Mouse (Mus musculus) C2C12 (cell line): ENCODE measurements around the gene Cyp27a1. TPM values are rescaled to one million over a fixed set of nuclear protein-coding genes. Genes with fewer than 3 reads are reported as not detected.

ENCODE experiments used
- H3K27me3 ChIP-seq: one replicate; pipeline ENCODE4 v1.6.1; 2011; ENCODE audit not compliant: control insufficient read depth, insufficient read depth, insufficient read length
- H3K36me3 ChIP-seq: one replicate; pipeline ENCODE4 v1.6.1; 2011; ENCODE audit not compliant: control insufficient read depth, insufficient read depth
- H3K4me3 ChIP-seq: one replicate; pipeline ENCODE4 v1.5.1; 2011; ENCODE audit warnings: mild to moderate bottlenecking, control low read depth; ENCODE audit not compliant: poor library complexity, insufficient read depth, severe bottlenecking
- H3K79me2 ChIP-seq: one replicate; pipeline ENCODE4 v1.6.1; 2011; ENCODE audit not compliant: control insufficient read depth, insufficient read depth
- H3K79me3 ChIP-seq: one replicate; pipeline ENCODE4 v1.6.1; 2011; ENCODE audit warnings: low read depth, control low read depth
- H3ac ChIP-seq: one replicate; pipeline ENCODE3; 2011; ENCODE audit warnings: low read depth; ENCODE audit not compliant: control insufficient read depth, insufficient read length
- CEBPB ChIP-seq: IDR thresholded peaks from one replicate; pipeline ENCODE4 v1.6.1; 2011; ENCODE audit warnings: low read depth, mild to moderate bottlenecking, control low read depth, moderate library complexity
- CTCF ChIP-seq: IDR thresholded peaks from one replicate; pipeline ENCODE4 v1.5.1; 2011; ENCODE audit not compliant: control insufficient read depth, insufficient read depth, insufficient read length
- FOSL1 ChIP-seq: IDR thresholded peaks from one replicate; pipeline ENCODE4 v1.8.0; 2011; ENCODE audit warnings: mild to moderate bottlenecking, low read length; ENCODE audit not compliant: poor library complexity, insufficient read depth, severe bottlenecking
- MAX ChIP-seq: IDR thresholded peaks from one replicate; pipeline ENCODE4 v1.6.1; 2011; ENCODE audit warnings: mild to moderate bottlenecking, control low read depth
- MYOD1 ChIP-seq: IDR thresholded peaks from one replicate; pipeline ENCODE4 v1.6.1; 2011; ENCODE audit warnings: low read depth; ENCODE audit not compliant: control insufficient read depth, insufficient read length
- MYOG ChIP-seq: IDR thresholded peaks from one replicate; pipeline ENCODE4 v1.6.1; 2011; ENCODE audit not compliant: control insufficient read depth, insufficient read length; ENCODE audit errors: extremely low read depth
- USF1 ChIP-seq: IDR thresholded peaks from one replicate; pipeline ENCODE4 v1.6.1; 2011; ENCODE audit warnings: low read depth, mild to moderate bottlenecking, control low read depth, moderate library complexity
- polyA plus RNA-seq: library from polyadenylated mRNA; unstranded; fragments of >200 nt; fragmentation: generic; extraction: Trizol; gene quantifications from one replicate; pipeline ENCODE4 v1.2.1, GENCODE M21; 2012; ENCODE audit warnings: missing spikeins

The Cyp27a1 gene
- polyA plus RNA-seq, 1 experiment = 0.05 TPM

DNA sequence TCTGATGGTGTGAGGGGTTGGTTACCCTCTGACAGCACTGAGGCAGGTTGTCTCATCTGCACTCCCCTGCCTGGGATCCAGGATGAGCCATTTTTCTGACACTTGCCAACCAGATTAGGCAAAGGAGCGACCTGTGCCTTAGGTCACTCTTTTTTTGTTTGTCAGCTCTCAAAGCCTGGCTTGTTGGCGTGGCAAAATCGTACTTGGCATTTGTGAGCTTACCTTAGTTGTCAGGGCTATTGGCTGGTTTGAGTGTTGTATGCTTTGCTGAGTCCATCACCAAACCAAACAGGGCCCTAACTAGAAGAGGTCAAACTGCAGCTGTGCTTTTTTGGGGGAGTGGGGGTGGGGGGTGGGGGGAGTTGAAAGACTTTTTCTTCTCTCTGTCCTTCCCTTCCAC is 5.9 kb downstream of the Cyp27a1 start:
- H3K27me3 ChIP-seq = no peaks in the 10 kb centered on the region
- TF ChIP-seq MYOD1 (no peak), MYOG (no peak), USF1 (no peak), MAX (no peak), CEBPB (no peak), FOSL1 (no peak)
- no peak overlapping the region for H3ac ChIP-seq
- H3K79me3 ChIP-seq = no peaks in the 10 kb centered on the region
- no peaks in the 10 kb centered on the region for H3K36me3 ChIP-seq
- no peaks in the 10 kb centered on the region for H3K79me2 ChIP-seq
- no peak overlapping the region for H3K4me3 ChIP-seq

DNA sequence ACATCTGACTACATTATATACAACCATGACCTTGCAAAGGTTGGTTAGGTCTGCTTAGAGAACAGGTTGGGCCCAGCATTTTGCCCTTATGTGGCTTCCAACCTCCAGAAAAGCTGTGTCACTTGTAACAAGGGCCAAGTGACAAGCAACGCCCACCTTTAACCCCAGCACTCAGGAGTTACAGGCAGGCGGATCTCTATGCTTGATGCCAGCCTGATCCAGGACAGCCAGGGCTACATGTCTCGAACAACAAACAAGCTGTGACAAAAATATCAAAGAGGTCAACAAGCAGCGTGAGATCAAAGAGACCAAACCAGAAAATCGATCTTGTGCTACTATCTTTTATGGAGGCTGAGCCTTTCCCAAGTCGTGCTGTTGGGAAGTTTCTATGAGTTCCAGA is 8.3 kb downstream of the Cyp27a1 start:
- Histone ChIP-seq H3K4me3 (no peak overlapping the region), H3K79me2 (no peaks in the 10 kb centered on the region), H3ac (no peak overlapping the region), H3K36me3 (no peaks in the 10 kb centered on the region), H3K27me3 (no peaks in the 10 kb centered on the region), H3K79me3 (no peaks in the 10 kb centered on the region)
- TF ChIP-seq USF1 (no peak), FOSL1 (no peak), CTCF (no peak), MYOG (no peak), MAX (no peak), CEBPB (no peak)

GRCm38 (mm10) chr1:74723748-74724147 is 10.4 kb downstream of the Cyp27a1 start:
- Histone ChIP-seq H3K4me3 (no peak overlapping the region), H3K36me3 (no peaks in the 10 kb centered on the region), H3K79me3 (no peaks in the 10 kb centered on the region), H3K27me3 (no peaks in the 10 kb centered on the region), H3ac (no peak overlapping the region), H3K79me2 (no peaks in the 10 kb centered on the region)
- TF ChIP-seq CTCF (no peak), MAX (no peak), MYOD1 (no peak), CEBPB (no peak), FOSL1 (no peak), MYOG (no peak), USF1 (no peak)

DNA sequence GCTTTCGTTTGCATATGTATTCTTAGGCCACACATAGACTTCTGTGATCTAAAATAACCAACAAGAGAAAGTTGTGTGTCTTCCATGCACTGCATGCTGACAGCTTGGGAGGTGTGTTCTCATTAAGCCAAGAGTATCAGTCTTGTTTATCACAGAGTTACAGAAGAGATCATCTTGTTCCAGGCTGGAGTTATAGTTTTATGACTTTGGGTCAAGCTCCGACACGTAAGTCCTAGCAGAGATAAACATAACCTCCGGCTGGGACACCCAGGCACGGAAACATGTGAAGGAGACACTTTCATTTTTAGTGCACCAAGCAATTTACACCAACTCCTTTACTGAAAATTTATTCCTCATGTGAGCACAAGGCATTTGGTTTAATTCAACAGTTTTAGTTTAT is 12.7 kb downstream of the Cyp27a1 start:
- no peaks in the 10 kb centered on the region for H3K27me3 ChIP-seq
- H3K79me3 ChIP-seq = no peaks in the 10 kb centered on the region
- no peak overlapping the region for H3K4me3 ChIP-seq
- no peak for TF ChIP-seq FOSL1
- no peak for TF ChIP-seq MYOD1
- H3K79me2 ChIP-seq = no peaks in the 10 kb centered on the region
- H3ac ChIP-seq = no peak overlapping the region
- H3K36me3 ChIP-seq = no peaks in the 10 kb centered on the region

DNA sequence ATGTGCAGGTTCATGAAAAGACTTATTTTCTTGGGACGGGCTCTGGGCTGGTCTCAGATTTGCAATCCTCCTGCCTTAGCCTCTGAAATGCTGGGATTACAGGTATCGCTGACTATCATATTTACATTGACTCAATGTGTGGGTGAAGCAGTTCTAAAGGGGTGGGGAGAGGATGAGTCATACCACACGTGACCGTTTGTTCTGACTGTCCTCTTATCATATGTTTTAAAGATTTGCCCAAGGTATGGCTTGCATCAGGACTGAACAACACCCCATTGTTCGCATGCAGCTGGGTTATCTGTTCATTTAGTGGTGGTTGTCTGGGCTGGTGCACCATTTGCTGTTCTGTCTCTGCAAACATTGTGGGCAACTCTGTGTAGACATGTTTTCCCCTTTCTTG is 13.3 kb downstream of the Cyp27a1 start:
- Histone ChIP-seq H3ac (no peak overlapping the region), H3K4me3 (no peak overlapping the region), H3K79me3 (no peaks in the 10 kb centered on the region), H3K27me3 (no peaks in the 10 kb centered on the region), H3K79me2 (no peaks in the 10 kb centered on the region), H3K36me3 (no peaks in the 10 kb centered on the region)
- TF ChIP-seq CEBPB (no peak), FOSL1 (no peak), MYOD1 (no peak), USF1 (peak; percentile 90)

DNA sequence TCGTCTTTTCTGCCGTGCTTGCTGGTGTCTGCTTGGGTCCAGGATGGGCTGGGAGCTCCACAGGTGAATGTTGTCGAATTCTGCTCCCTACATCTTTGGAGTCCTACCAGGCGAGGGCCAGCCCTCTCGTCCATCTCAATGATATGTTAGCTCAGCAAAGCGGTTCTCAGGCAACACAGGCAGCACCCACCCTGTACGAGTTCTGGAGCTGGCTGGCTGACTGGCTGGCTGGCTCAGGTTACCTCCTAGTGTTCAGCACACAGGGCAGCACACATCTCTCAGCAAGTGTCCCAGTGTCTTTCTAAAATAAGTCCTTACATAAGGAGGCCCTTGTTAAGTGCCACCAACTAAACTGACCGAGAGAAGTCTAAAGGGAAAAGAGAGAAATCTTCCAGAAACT is 15.1 kb downstream of the Cyp27a1 start:
- Histone ChIP-seq H3K36me3 (no peaks in the 10 kb centered on the region), H3K79me3 (no peaks in the 10 kb centered on the region)
- TF ChIP-seq USF1 = no peak
- no peak for TF ChIP-seq CTCF
- no peak for TF ChIP-seq MAX
- no peak for TF ChIP-seq CEBPB
- TF ChIP-seq FOSL1 = no peak
- TF ChIP-seq MYOG = no peak
- no peak for TF ChIP-seq MYOD1

More for the DNA sequence above, 15.1 kb downstream of the Cyp27a1 start:
- Histone ChIP-seq H3K4me3 (no peak overlapping the region), H3ac (no peak overlapping the region), H3K79me2 (no peaks in the 10 kb centered on the region), H3K27me3 (no peaks in the 10 kb centered on the region)
